Mouse (Mus musculus): ENCODE data around the gene Nxph3. TPM values are rescaled to one million over a fixed set of nuclear protein-coding genes. Genes with fewer than 3 reads are reported as not detected.
"Not testable (repeated sequence)": the region's sequence is repeated elsewhere in the genome, so short reads cannot be mapped to it uniquely, and the experiment has no call there.

The Nxph3 gene
- polyA plus RNA-seq, 1 experiment from 2014 or later, result 0.75 TPM

GRCm38 (mm10) chr11:95501826-95502225 lies 12.5 kb downstream of the Nxph3 start:
- peaks cover 16% of the 10 kb centered on the region for H3K4me1 ChIP-seq
- not testable (repeated sequence) for H3K4me3 ChIP-seq; H3K36me3 ChIP-seq; H3K4me2 ChIP-seq (replicated peaks); H3K27ac ChIP-seq; H3K9ac ChIP-seq; H3K27me3 ChIP-seq; ATAC-seq (ENCODE audit: low FRiP score); H3K9me3 ChIP-seq (replicated peaks)
- 89% methylated on average over 8 of the region's 8 CpGs for WGBS

GRCm38 (mm10) chr11:95500836-95501235 lies 13.5 kb downstream of the Nxph3 start:
- Histone ChIP-seq H3K27me3 (no peaks in the 10 kb centered on the region), H3K27ac (no peak overlapping the region), H3K4me2 (replicated peaks) (no peak overlapping the region), H3K9ac (no peak overlapping the region), H3K36me3 (peaks cover 8% of the 10 kb centered on the region), H3K4me1 (peaks cover 16% of the 10 kb centered on the region), H3K9me3 (replicated peaks) (no peaks in the 10 kb centered on the region), H3K4me3 (no peak overlapping the region)
- no peak for ATAC-seq (ENCODE audit: low FRiP score)
- WGBS, result 31% methylated on average over 3 of the region's 3 CpGs

GRCm38 (mm10) chr11:95500412-95500811 lies 14.0 kb downstream of the Nxph3 start:
- ATAC-seq (ENCODE audit: low FRiP score), result no peak
- H3K9ac ChIP-seq, result no peak overlapping the region

GRCm38 (mm10) chr11:95497921-95498320 lies 16.4 kb downstream of the Nxph3 start:
- no peak overlapping the region for H3K4me2 ChIP-seq (replicated peaks)
- H3K9me3 ChIP-seq (replicated peaks), result no peaks in the 10 kb centered on the region
- no peak for ATAC-seq (ENCODE audit: low FRiP score)
- 91% methylated on average over 5 of the region's 5 CpGs for WGBS
- H3K27ac ChIP-seq, result no peak overlapping the region
- H3K27me3 ChIP-seq, result no peaks in the 10 kb centered on the region
- H3K4me3 ChIP-seq, result no peak overlapping the region
- no peak overlapping the region for H3K9ac ChIP-seq
- H3K4me1 ChIP-seq, result peaks cover 7% of the 10 kb centered on the region; the same call in 1 of the 2 replicates
- peaks cover 25% of the 10 kb centered on the region for H3K36me3 ChIP-seq

More at GRCm38 (mm10) chr11:95500412-95500811, 14.0 kb downstream of the Nxph3 start:
- WGBS, result 59% methylated on average over 4 of the region's 4 CpGs
- H3K4me2 ChIP-seq (replicated peaks), result no peak overlapping the region
- H3K9me3 ChIP-seq (replicated peaks), result no peaks in the 10 kb centered on the region
- H3K4me1 ChIP-seq, result peaks cover 16% of the 10 kb centered on the region
- no peak overlapping the region for H3K27ac ChIP-seq
- no peak overlapping the region for H3K4me3 ChIP-seq
- peaks cover 8% of the 10 kb centered on the region for H3K36me3 ChIP-seq
- no peaks in the 10 kb centered on the region for H3K27me3 ChIP-seq

- H3K27me3 ChIP-seq, result no peaks in the 10 kb centered on the region
- H3K4me3 ChIP-seq, result no peak overlapping the region
- ATAC-seq (ENCODE audit: low FRiP score), result no peak
- H3K36me3 ChIP-seq, result peaks cover 39% of the 10 kb centered on the region
- no peak overlapping the region for H3K9ac ChIP-seq
- no peak overlapping the region for H3K27ac ChIP-seq
- H3K9me3 ChIP-seq (replicated peaks), result no peaks in the 10 kb centered on the region
- WGBS, result 90% methylated on average over 9 of the region's 9 CpGs
- no peak overlapping the region for H3K4me2 ChIP-seq (replicated peaks)
- H3K4me1 ChIP-seq, result peaks cover 6% of the 10 kb centered on the region; the same call in 1 of the 2 replicates
Observed at GRCm38 (mm10) chr11:95495883-95496282, 18.5 kb downstream of the Nxph3 start.

GRCm38 (mm10) chr11:95494374-95494773 lies 20.0 kb downstream of the Nxph3 start:
- no peaks in the 10 kb centered on the region for H3K4me1 ChIP-seq
- no peaks in the 10 kb centered on the region for H3K9me3 ChIP-seq (replicated peaks)
- no peak overlapping the region for H3K4me3 ChIP-seq
- H3K36me3 ChIP-seq, result peaks cover 51% of the 10 kb centered on the region
- no peak overlapping the region for H3K27ac ChIP-seq
- no peak overlapping the region for H3K4me2 ChIP-seq (replicated peaks)
- no peaks in the 10 kb centered on the region for H3K27me3 ChIP-seq
- 82% methylated on average over 3 of the region's 3 CpGs for WGBS
- no peak for ATAC-seq (ENCODE audit: low FRiP score)
- no peak overlapping the region for H3K9ac ChIP-seq

- H3K27ac ChIP-seq, result no peak overlapping the region
- H3K4me1 ChIP-seq, result no peaks in the 10 kb centered on the region
- H3K4me2 ChIP-seq (replicated peaks), result no peak overlapping the region
- H3K27me3 ChIP-seq, result no peaks in the 10 kb centered on the region
- 83% methylated on average over 9 of the region's 9 CpGs for WGBS
- no peak overlapping the region for H3K4me3 ChIP-seq
- H3K9me3 ChIP-seq (replicated peaks), result no peaks in the 10 kb centered on the region
- ATAC-seq (ENCODE audit: low FRiP score), result no peak
- H3K9ac ChIP-seq, result no peak overlapping the region
- H3K36me3 ChIP-seq, result peaks cover 54% of the 10 kb centered on the region
Observed at GRCm38 (mm10) chr11:95493950-95494349, 20.4 kb downstream of the Nxph3 start.

- Histone ChIP-seq H3K36me3 (peaks cover 52% of the 10 kb centered on the region), H3K4me1 (no peaks in the 10 kb centered on the region), H3K4me3 (no peak overlapping the region), H3K27ac (no peak overlapping the region), H3K27me3 (no peaks in the 10 kb centered on the region), H3K4me2 (replicated peaks) (no peak overlapping the region), H3K9ac (no peak overlapping the region), H3K9me3 (replicated peaks) (no peaks in the 10 kb centered on the region)
- no peak for ATAC-seq (ENCODE audit: low FRiP score)
- 93% methylated on average over 4 of the region's 4 CpGs for WGBS
Observed at GRCm38 (mm10) chr11:95493010-95493409, 21.4 kb downstream of the Nxph3 start.

GRCm38 (mm10) chr11:95492256-95492655 lies 22.1 kb downstream of the Nxph3 start:
- Histone ChIP-seq H3K27ac (no peak overlapping the region), H3K9me3 (replicated peaks) (no peaks in the 10 kb centered on the region), H3K36me3 (peaks cover 54% of the 10 kb centered on the region), H3K27me3 (no peaks in the 10 kb centered on the region), H3K9ac (no peak overlapping the region), H3K4me1 (no peaks in the 10 kb centered on the region), H3K4me2 (replicated peaks) (no peak overlapping the region), H3K4me3 (no peak overlapping the region)
- ATAC-seq (ENCODE audit: low FRiP score), result no peak
- WGBS, result 77% methylated on average over 4 of the region's 4 CpGs

GRCm38 (mm10) chr11:95490104-95490503 lies 24.3 kb downstream of the Nxph3 start:
- H3K4me2 ChIP-seq (replicated peaks), result no peak overlapping the region
- H3K4me1 ChIP-seq, result no peaks in the 10 kb centered on the region
- no peak overlapping the region for H3K27ac ChIP-seq
- WGBS, result 88% methylated on average over 14 of the region's 14 CpGs
- no peaks in the 10 kb centered on the region for H3K27me3 ChIP-seq
- H3K4me3 ChIP-seq, result no peak overlapping the region
- no peaks in the 10 kb centered on the region for H3K9me3 ChIP-seq (replicated peaks)
- no peak overlapping the region for H3K9ac ChIP-seq
- H3K36me3 ChIP-seq, result peaks cover 73% of the 10 kb centered on the region
- no peak for ATAC-seq (ENCODE audit: low FRiP score)

GRCm38 (mm10) chr11:95487237-95487636 lies 27.1 kb downstream of the Nxph3 start:
- Histone ChIP-seq H3K9ac (no peak overlapping the region), H3K27ac (no peak overlapping the region), H3K4me2 (replicated peaks) (no peak overlapping the region), H3K4me3 (no peak overlapping the region), H3K27me3 (no peaks in the 10 kb centered on the region), H3K36me3 (peaks cover 69% of the 10 kb centered on the region), H3K9me3 (replicated peaks) (no peaks in the 10 kb centered on the region), H3K4me1 (no peaks in the 10 kb centered on the region)
- no peak for ATAC-seq (ENCODE audit: low FRiP score)
- 98% methylated on average over 2 of the region's 2 CpGs for WGBS

- no peak overlapping the region for H3K9ac ChIP-seq
- H3K27ac ChIP-seq, result no peak overlapping the region
- ATAC-seq (ENCODE audit: low FRiP score), result no peak
- no peak overlapping the region for H3K4me3 ChIP-seq
- no peak overlapping the region for H3K4me2 ChIP-seq (replicated peaks)
- H3K9me3 ChIP-seq (replicated peaks), result no peaks in the 10 kb centered on the region
- no peaks in the 10 kb centered on the region for H3K4me1 ChIP-seq
- 95% methylated on average over 18 of the region's 18 CpGs for WGBS
- no peaks in the 10 kb centered on the region for H3K27me3 ChIP-seq
- peaks cover 55% of the 10 kb centered on the region for H3K36me3 ChIP-seq
Observed at GRCm38 (mm10) chr11:95485634-95486033, 28.7 kb downstream of the Nxph3 start.

- 91% methylated on average over 4 of the region's 4 CpGs for WGBS
- Histone ChIP-seq H3K36me3 (peaks cover 35% of the 10 kb centered on the region), H3K4me1 (no peaks in the 10 kb centered on the region), H3K4me2 (replicated peaks) (no peak overlapping the region), H3K27ac (no peak overlapping the region), H3K9me3 (replicated peaks) (no peaks in the 10 kb centered on the region), H3K27me3 (no peaks in the 10 kb centered on the region), H3K9ac (no peak overlapping the region), H3K4me3 (no peak overlapping the region)
- no peak for ATAC-seq (ENCODE audit: low FRiP score)
Observed at GRCm38 (mm10) chr11:95480662-95481061, 33.7 kb downstream of the Nxph3 start.

Data from hindbrain, embryonic 12.5 days (tissue).